Mouse (Mus musculus) midbrain, embryonic 14.5 days (tissue): ENCODE results near the gene Ddx31. TPM values are rescaled to one million over a fixed set of nuclear protein-coding genes. Genes with fewer than 3 reads are reported as not detected.

ENCODE experiments used
- ATAC-seq: fragments of 200-750 bp; cut with Nextera tagmentation; 2 replicates; pipeline ENCODE4 v1.8.0; 2017; ENCODE audit warnings: moderate number of reproducible peaks, moderate library complexity; ENCODE audit not compliant: low FRiP score, low TSS enrichment
- DNase-seq: peaks from one replicate; pipeline ENCODE4 v3.0.0-alpha.2; 2015
- H3K27ac ChIP-seq: fragments of 300-500 bp; sonication (generic); replicated peaks from 2 replicates; pipeline ENCODE4 v1.5.1; 2014; ENCODE audit warnings: mild to moderate bottlenecking, low read depth, low read length, moderate library complexity
- H3K27me3 ChIP-seq: fragments of 300-500 bp; sonication (generic); 2 replicates; pipeline ENCODE4 v1.6.1; 2014; ENCODE audit warnings: low read length, control low read depth, mixed read lengths; ENCODE audit not compliant: control insufficient read depth, insufficient read depth
- H3K36me3 ChIP-seq: fragments of 300-500 bp; sonication (generic); 2 replicates; pipeline ENCODE4 v1.6.1; 2014; ENCODE audit warnings: low read length, control low read depth; ENCODE audit not compliant: control insufficient read depth, insufficient read depth
- H3K4me1 ChIP-seq: fragments of 300-500 bp; sonication (generic); 2 replicates; pipeline ENCODE4 v1.6.1; 2014; ENCODE audit warnings: mild to moderate bottlenecking, antibody characterized with exemption, low read length, control low read depth; ENCODE audit not compliant: control insufficient read depth, insufficient read depth
- H3K4me2 ChIP-seq: fragments of 300-500 bp; sonication (generic); 2 replicates; pipeline ENCODE4 v1.6.1; 2014; ENCODE audit warnings: mild to moderate bottlenecking, low read length, moderate library complexity
- H3K4me3 ChIP-seq: fragments of 300-500 bp; sonication (generic); replicated peaks from 2 replicates; pipeline ENCODE4 v1.5.1; 2014; ENCODE audit warnings: low read depth, low read length
- H3K9ac ChIP-seq: fragments of 300-500 bp; sonication (generic); replicated peaks from 2 replicates; pipeline ENCODE4 v1.6.1; 2014; ENCODE audit warnings: mild to moderate bottlenecking, low read length, moderate library complexity
- H3K9me3 ChIP-seq: fragments of 300-500 bp; sonication (generic); 2 replicates; pipeline ENCODE4 v1.6.1; 2016; ENCODE audit warnings: low read length, control low read depth, mixed read lengths; ENCODE audit not compliant: control insufficient read depth
- WGBS: fragments of 180-500 bp; shearing (Covaris S2); extraction: QIAGEN DNeasy Blood & Tissue Kit; methylation state at CpG from one replicate; pipeline ENCODE4 v1.1.7; 2014; 5-methylcytosine and 5-hydroxymethylcytosine counted together
- polyA plus RNA-seq: library from polyadenylated mRNA; unstranded; fragments of >200 nt; fragmentation: Nextera tagmentation; extraction: Ambion mirVana; gene quantifications from 2 replicates; pipeline ENCODE4 v1.2.1, GENCODE M21; 2014

The Ddx31 gene
- polyA plus RNA-seq, 1 experiment from 2014 or later: 14.4 TPM

GRCm38 (mm10) chr2:28882826-28883485 is 42.8 kb downstream of the Ddx31 start:
- DNase-seq (peak; percentile 56), ATAC-seq (no peak)
- Histone ChIP-seq H3K4me3 (no peak overlapping the region), H3K9me3 (no peaks in the 10 kb centered on the region), H3K36me3 (peaks cover 43% of the 10 kb centered on the region), H3K4me2 (no peak overlapping the region), H3K4me1 (peaks cover 17% of the 10 kb centered on the region), H3K27me3 (no peaks in the 10 kb centered on the region), H3K9ac (no peak overlapping the region), H3K27ac (peak overlapping the region; percentile 37; the same call in 1 of the 2 replicates)
- WGBS: 36% methylated on average over 6 of the region's 6 CpGs

- Histone ChIP-seq H3K4me1 (peaks cover 24% of the 10 kb centered on the region), H3K27me3 (no peaks in the 10 kb centered on the region), H3K27ac (peak overlapping the region; percentile 60; the same call in 1 of the 2 replicates), H3K9me3 (no peaks in the 10 kb centered on the region), H3K4me3 (no peak overlapping the region), H3K36me3 (peaks cover 47% of the 10 kb centered on the region), H3K4me2 (no peak overlapping the region), H3K9ac (no peak overlapping the region)
- DNase-seq (peak; percentile 60), ATAC-seq (no peak)
- WGBS: 30% methylated on average over 4 of the region's 4 CpGs
These were observed 44.7 kb downstream of the Ddx31 start for GRCm38 (mm10) chr2:28884914-28885313.

GRCm38 (mm10) chr2:28892796-28893195 is 52.6 kb downstream of the Ddx31 start:
- Histone ChIP-seq H3K4me2 (no peak overlapping the region), H3K27ac (peak overlapping the region; percentile 45), H3K9me3 (no peaks in the 10 kb centered on the region), H3K4me1 (peaks cover 32% of the 10 kb centered on the region), H3K9ac (no peak overlapping the region), H3K36me3 (peaks cover 44% of the 10 kb centered on the region), H3K27me3 (no peaks in the 10 kb centered on the region), H3K4me3 (no peak overlapping the region)
- 3% methylated on average over 1 of the region's 1 CpGs for WGBS
- no peak for ATAC-seq
- no peak for DNase-seq

GRCm38 (mm10) chr2:28893526-28893925 is 53.3 kb downstream of the Ddx31 start:
- 10% methylated on average over 6 of the region's 6 CpGs for WGBS
- peak overlapping the region; percentile 63 for H3K27ac ChIP-seq

GRCm38 (mm10) chr2:28895876-28896275 is 55.7 kb downstream of the Ddx31 start:
- Histone ChIP-seq H3K4me2 (no peak overlapping the region), H3K27me3 (0 out of 2 replicates have a peak, but pooled peaks cover 5% of the 10 kb centered on the region), H3K36me3 (peaks cover 38% of the 10 kb centered on the region), H3K9ac (no peak overlapping the region), H3K4me3 (no peak overlapping the region), H3K4me1 (peaks cover 21% of the 10 kb centered on the region), H3K9me3 (no peaks in the 10 kb centered on the region), H3K27ac (no peak overlapping the region)
- ATAC-seq: no peak
- DNase-seq: no peak
- 91% methylated on average over 7 of the region's 7 CpGs for WGBS

More at GRCm38 (mm10) chr2:28893526-28893925, 53.3 kb downstream of the Ddx31 start:
- Histone ChIP-seq H3K4me1 (peaks cover 32% of the 10 kb centered on the region), H3K9me3 (no peaks in the 10 kb centered on the region), H3K36me3 (peaks cover 37% of the 10 kb centered on the region), H3K4me3 (no peak overlapping the region), H3K9ac (no peak overlapping the region), H3K4me2 (no peak overlapping the region), H3K27me3 (no peaks in the 10 kb centered on the region)
- ATAC-seq (peak; percentile 78), DNase-seq (peak; percentile 66)

- Histone ChIP-seq H3K36me3 (peaks cover 37% of the 10 kb centered on the region), H3K27me3 (peaks cover 9% of the 10 kb centered on the region; the same call in 1 of the 2 replicates), H3K4me1 (peaks cover 21% of the 10 kb centered on the region), H3K9ac (no peak overlapping the region), H3K4me3 (no peak overlapping the region), H3K27ac (no peak overlapping the region), H3K9me3 (no peaks in the 10 kb centered on the region), H3K4me2 (no peak overlapping the region)
- WGBS: 81% methylated on average over 4 of the region's 4 CpGs
- ATAC-seq (no peak), DNase-seq (no peak)
These were observed 57.2 kb downstream of the Ddx31 start for GRCm38 (mm10) chr2:28897340-28897899.

GRCm38 (mm10) chr2:28902291-28902690 is 62.1 kb downstream of the Ddx31 start:
- no peak for DNase-seq
- Histone ChIP-seq H3K36me3 (peaks cover 35% of the 10 kb centered on the region), H3K27me3 (peaks cover 45% of the 10 kb centered on the region), H3K9me3 (no peaks in the 10 kb centered on the region), H3K9ac (no peak overlapping the region), H3K27ac (no peak overlapping the region), H3K4me2 (no peak overlapping the region), H3K4me3 (no peak overlapping the region), H3K4me1 (peaks cover 17% of the 10 kb centered on the region; the same call in 1 of the 2 replicates)
- WGBS: 80% methylated on average over 8 of the region's 8 CpGs
- ATAC-seq: no peak

- H3K9ac ChIP-seq: no peak overlapping the region
- no peak for ATAC-seq
- WGBS: 75% methylated on average over 5 of the region's 5 CpGs
- peaks cover 31% of the 10 kb centered on the region for H3K4me1 ChIP-seq
- no peak overlapping the region for H3K4me2 ChIP-seq
- H3K27me3 ChIP-seq: peaks cover 58% of the 10 kb centered on the region
- peaks cover 35% of the 10 kb centered on the region for H3K36me3 ChIP-seq
- H3K9me3 ChIP-seq: no peaks in the 10 kb centered on the region
- H3K27ac ChIP-seq: no peak overlapping the region
- no peak for DNase-seq
- H3K4me3 ChIP-seq: no peak overlapping the region
These were observed 63.7 kb downstream of the Ddx31 start for GRCm38 (mm10) chr2:28903871-28904270.

- H3K27me3 ChIP-seq: peaks cover 64% of the 10 kb centered on the region
These were observed 64.6 kb downstream of the Ddx31 start for GRCm38 (mm10) chr2:28904786-28905185.

More at GRCm38 (mm10) chr2:28904786-28905185, 64.6 kb downstream of the Ddx31 start:
- WGBS: 50% methylated on average over 9 of the region's 9 CpGs
- Histone ChIP-seq H3K9me3 (no peaks in the 10 kb centered on the region), H3K36me3 (peaks cover 30% of the 10 kb centered on the region), H3K4me3 (no peak overlapping the region), H3K27ac (no peak overlapping the region), H3K9ac (no peak overlapping the region), H3K4me2 (no peak overlapping the region), H3K4me1 (peaks cover 37% of the 10 kb centered on the region)
- no peak for DNase-seq
- no peak for ATAC-seq
